Mouse (Mus musculus) Patski (cell line): ENCODE results near the gene Tulp2. TPM values are rescaled to one million over a fixed set of nuclear protein-coding genes. Genes with fewer than 3 reads are reported as not detected.
"Not testable (repeated sequence)": the region's sequence is repeated elsewhere in the genome, so short reads cannot be mapped to it uniquely, and the experiment has no call there.

Source experiments
- ATAC-seq: fragments of 100-300 bp; one replicate; pipeline ENCODE4 v1.8.0; 2021
- CTCF ChIA-PET: fragments of 350-600 bp; sonication (Branson Sonifier 250); formaldehyde crosslinking; loops from one replicate; lab custom pipeline; 2022; ENCODE audit warnings: inconsistent platforms; lab: Charles Lee
- POLR2A ChIA-PET: fragments of 350-600 bp; sonication (Branson Sonifier 250); formaldehyde crosslinking; loops from one replicate; lab custom pipeline; 2022; ENCODE audit warnings: antibody characterized with exemption, inconsistent platforms; lab: Charles Lee
- DNase-seq: peaks from one replicate; pipeline ENCODE4 v3.0.0-alpha.2; 2011; ENCODE audit warnings: low read depth, low spot score
- H3K27me3 ChIP-seq: fragments of 371-371 bp; one replicate; pipeline ENCODE4 v1.5.1; 2021
- CTCF ChIP-seq: fragments of 100-300 bp; IDR thresholded peaks from one replicate; pipeline ENCODE4 v1.5.1; 2021
- in situ Hi-C: fragments of 300-500 bp; cut with MboI; formaldehyde crosslinking; loops from 3 replicates; pipeline ENCODE4 v1.11.1; 2018; ENCODE audit warnings: low pct_unique_long_range_greater_than_20kb, mixed read lengths
- polyA plus RNA-seq: library from polyadenylated mRNA; unstranded; gene quantifications from one replicate; pipeline ENCODE4 v1.2.3, GENCODE M21; 2021

Tulp2 gene
- polyA plus RNA-seq, 1 experiment from 2014 or later = 0.47 TPM

GRCm38 (mm10) chr7:45447325-45447990 is 34.2 kb upstream of the Tulp2 start:
- TF ChIP-seq CTCF = no peak
- ATAC-seq = no peak
- CTCF ChIA-PET = interaction anchor here (1.0 to 1.8 kb wide), 2 partner anchors 10 to 16 kb away, joined by 3 to 8 read pairs; no protein-coding TSS in a partner anchor
- in situ Hi-C loops = no loop called here
- POLR2A ChIA-PET = no interaction called here
- no peaks in the 10 kb centered on the region for H3K27me3 ChIP-seq
- DNase-seq = no peak

DNA sequence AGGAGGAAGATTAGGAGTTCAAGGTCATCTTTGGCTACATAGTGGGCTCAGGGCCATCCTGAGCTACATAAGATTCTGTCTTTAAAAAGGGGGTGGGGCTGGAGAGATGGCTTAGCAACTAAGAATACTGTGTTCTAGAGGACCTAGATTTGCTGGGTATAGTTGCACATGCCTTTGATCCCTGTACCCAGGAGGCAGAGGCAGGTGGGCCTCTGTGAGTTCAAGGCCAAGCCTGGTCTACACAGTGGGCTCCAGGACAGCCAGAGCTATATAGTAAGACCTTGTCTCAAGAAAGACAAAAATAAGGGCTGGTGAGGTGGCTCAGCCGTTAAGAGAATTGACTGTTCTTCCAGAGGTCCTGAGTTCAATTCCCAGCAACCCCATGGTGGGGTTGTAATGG is 31.7 kb upstream of the Tulp2 start:
- CTCF ChIA-PET = interaction anchor here (1.2 kb wide), 1 partner anchor 15 kb away, joined by 3 read pairs; the partner anchor contains the start of gene Gys1
- no peaks in the 10 kb centered on the region for H3K27me3 ChIP-seq
- DNase-seq (no peak), ATAC-seq (no peak)
- TF ChIP-seq CTCF = no peak
- POLR2A ChIA-PET = no interaction called here
- in situ Hi-C loops = no loop called here

- DNase-seq = no peak
- ChIA-PET CTCF (interaction anchor here (0.7 to 1.4 kb wide), 5 partner anchors 8 to 108 kb away, joined by 3 to 6 read pairs (median 3); partner anchors contain the start of genes Gys1 and Ruvbl2), POLR2A (interaction anchor here (1.3 kb wide), 1 partner anchor 15 kb away, joined by 3 read pairs; no protein-coding TSS in a partner anchor)
- TF ChIP-seq CTCF = no peak
- no peaks in the 10 kb centered on the region for H3K27me3 ChIP-seq
- ATAC-seq = no peak
- in situ Hi-C loops = no loop called here
Measured at GRCm38 (mm10) chr7:45451344-45451982, 30.2 kb upstream of the Tulp2 start.

DNA sequence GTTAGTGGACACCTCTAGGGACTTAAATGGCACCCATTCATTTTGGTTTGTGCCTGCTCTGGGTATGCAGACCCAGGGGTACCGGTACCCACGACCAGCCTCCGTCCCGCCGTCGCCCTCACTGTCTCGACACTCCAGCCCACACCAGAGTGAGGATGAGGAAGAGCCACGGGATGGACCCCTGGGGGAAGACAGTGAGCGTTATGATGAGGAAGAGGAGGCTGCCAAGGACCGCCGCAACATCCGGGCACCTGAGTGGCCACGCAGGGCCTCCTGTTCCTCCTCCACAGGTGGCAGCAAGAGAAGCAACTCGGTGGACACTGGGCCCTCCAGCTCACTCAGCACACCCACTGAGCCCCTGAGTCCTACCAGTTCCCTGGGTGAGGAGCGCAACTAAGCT is 26.7 kb upstream of the Tulp2 start:
- DNase-seq (no peak), ATAC-seq (no peak)
- ChIA-PET POLR2A (interaction anchor here (0.6 kb wide), 1 partner anchor 12 kb away, joined by 4 read pairs; the partner anchor contains the start of gene Bax), CTCF (interaction anchor here (3.4 kb wide), 1 partner anchor 21 kb away, joined by 10 read pairs; the partner anchor contains the start of gene Gys1)
- in situ Hi-C loops = no loop called here
- TF ChIP-seq CTCF = no peak
- H3K27me3 ChIP-seq = no peaks in the 10 kb centered on the region

- DNase-seq (no peak), ATAC-seq (no peak)
- no peak for TF ChIP-seq CTCF
- ChIA-PET POLR2A (interaction anchor here (0.7 to 1.4 kb wide), 5 partner anchors 9 to 69 kb away, joined by 3 to 4 read pairs (median 3); no protein-coding TSS in a partner anchor), CTCF (interaction anchor here (1.9 to 3.4 kb wide), 4 partner anchors 8 to 22 kb away, joined by 6 to 11 read pairs (median 9); partner anchors contain the start of genes Bax and Gys1)
- in situ Hi-C loops = no loop called here
- no peaks in the 10 kb centered on the region for H3K27me3 ChIP-seq
Measured at GRCm38 (mm10) chr7:45455932-45456696, 25.6 kb upstream of the Tulp2 start.

DNA sequence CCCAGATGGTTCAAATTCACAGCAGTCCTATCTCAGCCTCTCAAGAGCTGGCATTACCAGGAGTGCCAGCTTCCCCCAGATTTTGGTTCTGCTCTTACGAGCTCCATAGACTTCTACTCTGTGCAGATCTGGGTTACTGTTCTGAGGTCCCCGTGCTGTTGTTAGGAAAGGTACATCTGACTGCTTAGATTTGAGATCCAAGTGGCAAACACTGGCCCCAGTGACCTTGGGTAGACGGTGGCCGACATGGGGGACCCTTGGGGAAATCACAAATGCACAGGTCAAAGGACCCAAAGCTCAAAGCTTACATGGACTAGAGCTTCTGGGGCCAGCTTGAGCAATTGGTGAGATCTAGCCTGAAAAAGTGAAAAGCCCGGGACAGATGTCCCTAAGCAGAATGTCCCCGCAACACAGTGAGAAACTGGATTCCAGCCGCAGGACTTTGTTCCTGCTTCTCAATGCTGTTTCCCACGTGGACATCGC is 24.9 kb upstream of the Tulp2 start:
- POLR2A ChIA-PET = interaction anchor here (0.7 to 1.7 kb wide), 6 partner anchors 9 to 69 kb away, joined by 3 to 7 read pairs (median 4); partner anchors contain the start of gene Bax
- no peaks in the 10 kb centered on the region for H3K27me3 ChIP-seq
- in situ Hi-C loops = no loop called here
- ATAC-seq = peak; percentile 9
- no peak for DNase-seq
- TF ChIP-seq CTCF = no peak
- CTCF ChIA-PET = interaction anchor here (1.9 to 3.4 kb wide), 4 partner anchors 9 to 22 kb away, joined by 6 to 11 read pairs (median 9); partner anchors contain the start of genes Bax and Gys1

DNA sequence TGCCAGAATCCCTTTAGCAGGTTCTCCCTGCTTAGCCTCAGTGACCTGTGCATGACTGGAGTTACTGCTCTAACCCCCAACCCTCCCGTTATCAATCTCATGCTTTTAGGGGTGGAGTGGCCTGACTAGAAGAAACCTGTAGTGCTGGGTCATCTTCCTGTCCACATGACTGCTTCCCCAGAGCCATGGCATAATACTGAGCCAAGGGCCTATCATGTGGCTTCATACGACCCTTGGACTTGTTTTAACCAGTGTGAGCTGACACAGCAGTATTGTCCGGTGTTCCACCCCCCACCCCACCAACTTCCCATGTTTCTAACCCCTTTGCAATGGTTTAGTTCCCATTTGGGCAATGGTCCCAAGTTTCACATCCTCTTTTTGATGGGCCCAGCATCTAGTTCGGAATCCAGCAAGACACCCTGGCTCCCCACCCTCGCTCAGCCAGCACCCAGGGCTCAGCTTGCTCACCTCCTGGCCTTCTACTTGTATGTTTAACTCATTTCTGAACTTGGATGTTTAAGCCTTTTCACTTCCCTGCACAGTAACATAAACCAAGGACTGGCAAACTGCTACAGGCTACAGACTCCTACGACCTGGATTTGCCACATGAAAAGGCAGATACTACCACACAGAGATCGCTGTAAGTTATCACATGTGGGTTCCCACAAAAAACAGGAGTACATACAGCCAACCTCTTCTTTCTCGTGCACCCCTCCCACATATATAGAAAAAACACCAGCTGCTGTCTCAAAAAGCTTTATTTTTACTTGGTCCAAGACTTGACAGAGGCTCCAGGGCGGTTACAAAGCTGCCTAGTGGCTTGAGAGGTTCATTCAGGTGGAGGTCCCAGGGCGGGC is 24.2 kb upstream of the Tulp2 start:
- in situ Hi-C loops = no loop called here
- ChIA-PET CTCF (interaction anchor here (1.9 to 3.4 kb wide), 4 partner anchors 8 to 23 kb away, joined by 6 to 11 read pairs (median 9); partner anchors contain the start of genes Bax and Gys1), POLR2A (interaction anchor here (1.2 to 1.7 kb wide), 3 partner anchors 9 to 21 kb away, joined by 3 to 7 read pairs (median 4); partner anchors contain the start of gene Bax)
- no peaks in the 10 kb centered on the region for H3K27me3 ChIP-seq
- TF ChIP-seq CTCF = no peak
- ATAC-seq (peak; percentile 17), DNase-seq (no peak)

GRCm38 (mm10) chr7:45458748-45459563 is 22.7 kb upstream of the Tulp2 start:
- H3K27me3 ChIP-seq = no peaks in the 10 kb centered on the region
- POLR2A ChIA-PET = no interaction called here
- ATAC-seq (no peak), DNase-seq (no peak)
- TF ChIP-seq CTCF = no peak
- in situ Hi-C loops = no loop called here
- CTCF ChIA-PET = no interaction called here

DNA sequence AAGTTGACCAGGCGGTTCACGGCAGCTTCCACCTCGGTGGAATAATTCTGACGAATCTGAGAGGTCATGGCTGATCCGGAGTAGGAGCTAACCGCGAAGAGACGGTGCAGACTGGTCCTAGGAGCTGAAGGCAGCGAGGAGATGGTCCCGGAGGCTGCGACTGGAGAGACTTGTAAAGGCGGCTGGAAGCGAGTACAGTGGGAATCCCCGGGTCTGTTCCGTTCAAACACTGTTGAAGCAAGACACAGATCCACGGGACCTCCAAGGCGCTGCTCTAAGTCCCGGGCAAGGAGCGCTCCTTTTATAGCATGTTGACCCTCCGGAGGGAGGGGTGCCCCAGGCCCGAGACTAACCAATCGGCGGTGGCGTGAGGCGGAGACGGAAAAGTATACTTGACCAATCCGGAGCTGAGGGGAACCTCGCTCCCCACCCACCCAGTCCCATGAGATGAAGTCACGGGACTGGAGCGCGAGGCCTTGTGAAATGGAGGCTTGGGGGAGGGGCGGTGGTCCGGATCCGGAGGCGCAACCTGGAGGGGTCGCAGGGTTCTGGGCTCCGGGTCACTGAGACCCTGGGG is 22.0 kb upstream of the Tulp2 start, which contains the start of gene Ftl1:
Ftl1 (minus strand) TSS at position 321 of the 577 bp plus-strand sequence.
- CTCF ChIA-PET = interaction anchor here (0.7 kb wide), 1 partner anchor 223 kb away, joined by 3 read pairs; no protein-coding TSS in a partner anchor
- in situ Hi-C loops, H3K27me3 ChIP-seq, POLR2A ChIA-PET: not testable (repeated sequence)
- ATAC-seq (peak; percentile 77), DNase-seq (peak; percentile 88)
